Mouse (Mus musculus) monocyte, adult 2 months (primary cell): ENCODE results near the gene Elovl7.

Experiments
- DNase-seq, 2 experiments: peaks; one replicate each; pipeline ENCODE4 v3.0.0; 2022; ENCODE audit warnings: low spot score in 2 of 2, low read depth in 1 of 2

The Elovl7 gene

DNA sequence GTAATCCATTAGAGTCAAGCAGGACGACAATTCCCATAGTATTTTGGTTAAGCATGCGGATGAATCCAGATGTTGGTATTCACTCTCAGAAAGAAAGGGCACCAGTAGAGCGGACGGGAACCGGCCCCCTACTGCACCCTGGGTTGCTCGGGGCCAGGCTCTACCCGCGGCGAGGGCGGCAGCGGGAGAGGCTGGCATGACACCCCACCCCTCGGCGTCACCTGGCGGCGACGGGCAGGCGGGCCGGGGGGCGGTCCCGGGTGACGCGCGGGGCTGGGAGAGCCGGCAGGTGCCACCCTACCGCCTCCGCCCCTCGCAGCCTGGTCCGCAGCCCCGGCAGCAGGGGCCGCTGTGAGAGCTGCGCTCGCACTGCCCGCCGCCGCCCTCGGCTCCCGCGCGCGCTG lies at the start of gene Elovl7:
Gene Elovl7 (plus strand): TSS at position 324 of the 404 bp plus-strand sequence.
- peak in 1 of 2 experiments; percentile 8 for DNase-seq

GRCm38 (mm10) chr13:108164621-108165020 lies 49.6 kb upstream of the Elovl7 start:
- DNase-seq, result no peak

GRCm38 (mm10) chr13:108170002-108170401 lies 44.2 kb upstream of the Elovl7 start:
- DNase-seq, result no peak

- DNase-seq, result no peak
These were observed 43.7 kb upstream of the Elovl7 start for GRCm38 (mm10) chr13:108170511-108170910.

- no peak for DNase-seq
These were observed 34.6 kb upstream of the Elovl7 start for GRCm38 (mm10) chr13:108179618-108180017.

DNA sequence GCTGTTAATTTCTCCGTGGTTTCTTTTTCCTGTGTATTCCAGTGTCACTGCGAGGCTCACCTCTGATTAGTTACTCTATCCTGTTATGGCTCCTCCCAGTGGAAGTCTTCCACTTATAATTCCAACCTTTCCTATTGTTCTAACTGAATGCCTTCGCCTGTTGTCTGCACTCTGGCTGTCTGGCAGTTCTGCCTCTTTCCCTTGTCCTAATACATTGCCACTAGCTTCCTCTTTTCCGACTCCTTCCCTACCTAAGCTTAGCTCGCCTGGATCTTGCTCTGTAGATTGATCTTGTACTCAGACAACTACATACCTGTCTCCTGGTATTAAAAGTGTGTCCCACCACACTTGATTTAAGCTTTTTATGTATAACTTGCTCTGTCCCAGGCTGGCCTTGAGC lies 33.4 kb upstream of the Elovl7 start:
- DNase-seq, result no peak

DNA sequence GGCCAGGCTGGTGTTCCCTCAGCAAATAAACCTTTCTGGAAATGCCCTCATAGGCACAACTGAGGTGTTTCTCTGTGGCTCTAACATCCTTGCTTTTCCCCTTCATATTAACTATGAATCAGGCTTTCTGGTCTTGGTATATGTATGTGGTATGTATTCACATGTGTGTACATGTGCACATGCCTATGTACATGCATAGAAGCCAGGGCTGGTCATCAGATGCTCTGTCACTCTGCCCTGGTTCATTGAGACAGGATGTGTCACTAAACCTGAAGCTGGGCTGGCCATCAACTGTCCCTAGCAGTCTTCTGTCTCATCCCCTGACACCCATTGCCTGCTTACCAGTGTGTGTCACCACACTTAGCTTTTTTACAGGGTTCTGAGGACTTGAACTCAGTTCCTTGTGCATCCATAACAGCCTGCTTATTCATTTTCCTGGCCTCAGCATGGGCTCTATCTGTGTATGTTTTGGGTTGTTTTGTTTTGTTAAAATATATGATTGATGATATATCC lies 29.4 kb upstream of the Elovl7 start:
- no peak for DNase-seq

DNA sequence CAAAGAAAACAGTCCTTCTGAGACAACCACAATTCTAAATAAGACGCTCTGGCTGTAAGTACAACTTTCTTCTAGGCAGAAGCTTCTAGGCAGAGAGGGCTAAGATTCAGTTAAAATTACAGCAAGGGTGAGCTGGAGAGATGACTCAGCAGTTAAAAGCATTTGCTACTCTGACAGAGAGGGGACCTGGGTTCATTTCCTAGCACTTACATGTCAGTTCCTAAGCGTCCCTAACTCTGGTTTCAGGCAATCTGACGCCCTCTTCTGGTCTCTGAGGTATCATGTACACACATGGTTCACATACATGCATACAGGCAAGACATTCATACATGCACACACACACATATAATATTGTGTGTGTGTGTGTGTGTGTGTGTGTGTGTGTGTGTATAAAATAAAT lies 28.7 kb upstream of the Elovl7 start:
- no peak for DNase-seq

DNA sequence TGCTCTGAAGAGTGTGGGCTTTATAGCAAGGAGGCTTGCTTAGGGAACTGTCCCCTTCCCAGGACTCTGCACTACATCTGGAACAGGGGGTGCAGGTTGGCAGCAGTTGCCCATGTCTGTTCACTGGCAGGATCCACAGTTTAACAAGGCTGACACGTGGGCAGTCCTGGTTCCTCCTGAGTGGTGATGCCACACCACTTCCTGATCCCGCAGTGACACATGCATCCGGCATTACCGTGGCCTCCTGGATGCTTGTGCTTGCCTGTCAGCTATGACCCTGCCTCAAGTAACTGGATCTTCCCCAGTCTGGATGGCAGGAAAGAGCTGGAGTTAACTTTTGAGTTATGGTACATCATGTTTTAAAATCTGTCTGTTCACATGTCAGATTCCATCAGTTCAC lies 26.2 kb upstream of the Elovl7 start:
- DNase-seq, result no peak

DNA sequence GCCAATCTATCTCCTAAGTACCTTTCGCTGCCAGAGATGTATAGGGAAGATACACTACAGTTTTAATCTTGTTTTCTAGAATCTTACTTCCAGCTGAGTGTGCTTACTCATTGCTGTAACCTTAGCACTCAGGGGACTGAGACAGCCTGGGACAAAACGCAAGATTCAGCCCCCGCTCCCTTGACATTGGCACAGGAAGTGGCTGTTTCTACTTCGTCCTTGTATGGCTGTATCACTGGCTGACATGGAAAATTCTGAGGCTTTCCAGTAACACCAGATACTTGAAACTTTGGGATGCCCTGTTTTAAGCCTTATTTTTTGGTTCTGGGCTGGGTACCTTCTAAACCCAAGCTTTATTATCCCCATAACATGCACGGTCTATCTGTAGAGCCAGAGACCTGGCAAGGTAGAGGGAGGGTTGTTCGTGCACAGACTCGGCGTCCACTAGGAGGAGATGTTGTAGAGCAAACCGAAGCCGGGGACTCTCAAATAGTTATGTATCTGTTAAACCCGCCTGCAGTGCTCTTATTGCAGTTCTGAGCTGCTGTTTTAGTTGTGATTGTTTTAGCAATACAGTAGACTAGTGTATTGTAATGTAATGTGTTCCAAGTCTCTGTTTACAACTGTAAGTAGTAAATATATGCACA lies 23.0 kb upstream of the Elovl7 start:
- no peak for DNase-seq

DNA sequence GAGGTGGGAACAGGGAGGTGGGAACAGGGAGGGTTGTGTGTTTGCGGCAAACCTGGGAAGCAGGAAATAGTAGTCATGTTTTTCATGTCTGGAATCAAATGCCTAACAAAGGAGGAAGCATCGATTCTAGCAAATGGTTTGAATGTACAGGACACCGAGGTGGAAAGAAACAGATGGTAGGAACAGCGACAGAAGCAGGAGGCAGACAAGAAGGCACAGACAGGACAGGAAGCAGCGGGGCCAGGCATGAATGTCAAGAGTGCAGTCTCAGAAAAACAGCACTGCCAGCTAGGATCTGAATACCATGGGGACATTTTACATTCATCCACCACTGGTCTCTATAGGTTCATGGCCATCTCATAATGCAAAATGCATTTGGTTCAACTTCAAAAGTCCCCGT lies 18.7 kb upstream of the Elovl7 start:
- DNase-seq, result no peak

DNA sequence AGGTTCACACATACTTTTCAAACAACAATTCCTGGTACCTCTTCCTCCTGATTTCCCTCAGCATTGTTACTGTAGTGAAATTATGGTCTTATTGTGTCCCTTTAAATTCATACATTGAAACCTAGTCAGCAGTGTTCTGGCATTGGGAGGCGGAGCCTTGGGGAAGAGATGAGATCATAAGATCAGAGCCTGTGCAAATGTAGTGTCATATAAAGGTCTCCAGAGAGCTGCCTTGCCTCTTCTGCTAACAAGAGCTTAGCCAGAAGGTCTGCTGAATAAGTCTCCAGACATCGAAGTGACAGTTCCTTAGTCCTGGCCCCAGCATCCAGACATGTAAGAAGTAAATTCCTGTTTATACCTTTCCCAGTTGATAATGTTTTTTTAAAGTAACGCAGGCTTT lies 9.3 kb upstream of the Elovl7 start:
- DNase-seq, result no peak

DNA sequence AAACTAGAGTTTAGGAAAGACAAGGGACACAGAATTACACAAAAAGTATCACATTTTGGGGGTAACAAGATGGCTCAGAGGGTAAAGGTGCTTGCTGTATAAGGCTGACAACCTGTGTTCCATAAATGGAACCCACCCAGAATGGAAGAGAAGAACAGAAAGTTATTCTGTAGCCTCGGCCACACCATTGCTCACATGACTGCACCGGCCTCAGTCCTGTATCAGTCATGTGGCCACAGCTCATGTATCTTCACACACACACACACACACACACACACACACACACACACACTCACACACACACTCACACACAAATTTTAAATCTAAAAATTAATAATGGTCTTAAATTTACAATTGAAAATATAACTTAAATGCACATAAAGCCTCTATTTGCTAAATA lies 6.8 kb upstream of the Elovl7 start:
- DNase-seq, result no peak

DNA sequence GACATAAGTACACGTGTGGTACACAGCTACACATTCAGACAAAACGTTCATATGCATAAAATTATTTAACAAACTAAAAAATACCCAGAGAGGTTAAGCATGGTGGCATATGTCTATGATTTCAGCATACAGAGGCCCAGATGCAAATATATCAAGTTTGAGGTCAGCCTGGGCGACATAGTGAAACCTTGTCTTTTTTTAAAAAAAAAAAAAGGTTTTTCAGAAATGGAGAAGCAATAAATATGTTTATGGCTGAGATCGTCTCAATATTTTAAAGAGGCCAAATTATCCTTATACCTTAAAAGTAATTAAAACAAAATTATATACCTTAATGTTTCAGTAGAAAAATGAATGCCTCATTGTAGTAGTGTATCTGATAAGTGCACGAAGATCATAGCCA lies 6.1 kb upstream of the Elovl7 start:
- no peak for DNase-seq

- no peak for DNase-seq
These were observed 3.2 kb upstream of the Elovl7 start for GRCm38 (mm10) chr13:108210960-108211359.

GRCm38 (mm10) chr13:108212397-108213018 lies 1.7 kb upstream of the Elovl7 start:
- DNase-seq, result no peak

DNA sequence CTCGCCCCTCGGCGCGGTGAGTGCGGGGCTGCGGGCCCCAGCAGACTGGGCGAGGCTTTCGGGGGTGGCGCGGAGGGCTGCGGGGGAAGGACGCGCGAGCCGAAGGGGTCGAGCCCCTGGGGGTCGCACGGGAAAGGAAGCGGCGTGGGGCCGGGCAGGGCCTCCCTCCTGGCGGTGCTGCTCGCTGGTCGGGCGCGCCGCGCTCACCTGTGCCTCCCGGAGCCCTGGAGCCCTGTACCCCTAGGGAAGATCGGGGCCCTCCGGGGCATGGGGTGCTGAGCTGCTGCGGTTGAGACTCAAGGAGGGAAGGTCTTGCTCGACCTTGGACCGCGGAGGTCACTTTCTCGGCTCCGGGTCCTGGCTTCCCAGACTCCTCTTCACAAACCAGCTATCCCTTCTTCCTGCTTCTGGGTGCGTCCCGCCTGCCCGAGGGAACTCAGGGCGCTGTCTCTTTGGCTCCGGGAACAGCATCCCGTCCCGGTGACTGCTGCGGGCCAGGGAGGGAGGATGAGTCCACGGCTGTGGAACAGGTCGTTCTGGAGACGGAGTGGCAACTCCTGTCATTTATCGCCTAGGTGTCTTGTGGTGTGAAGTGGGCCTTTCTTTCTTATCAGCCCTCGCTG lies 392 bp downstream of the Elovl7 start:
- no peak for DNase-seq

GRCm38 (mm10) chr13:108215231-108215780 lies 1.1 kb downstream of the Elovl7 start:
- DNase-seq, result no peak

DNA sequence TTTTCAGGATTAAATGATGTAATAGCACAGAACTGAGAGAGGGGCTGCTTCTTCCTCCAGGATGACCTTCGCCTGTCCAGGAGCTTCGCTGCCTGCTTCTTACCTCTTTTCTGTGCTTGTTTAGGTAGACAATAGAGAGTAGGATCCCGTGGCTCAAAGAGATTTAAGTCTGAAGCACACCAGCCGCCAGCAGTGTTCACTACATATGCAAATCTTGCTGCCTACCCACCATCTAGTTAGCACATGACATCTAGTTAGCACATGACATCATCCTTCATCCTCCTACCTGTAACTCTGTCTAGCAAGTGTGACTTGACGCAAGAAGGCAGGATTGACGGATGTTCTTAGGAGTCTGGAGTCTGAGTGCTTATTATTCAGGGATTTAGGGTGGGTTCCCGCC lies 5.6 kb downstream of the Elovl7 start:
- no peak for DNase-seq

GRCm38 (mm10) chr13:108229191-108229590 lies 15.0 kb downstream of the Elovl7 start:
- no peak for DNase-seq

- no peak for DNase-seq
These were observed 15.6 kb downstream of the Elovl7 start for GRCm38 (mm10) chr13:108229634-108230330.

GRCm38 (mm10) chr13:108240012-108240411 lies 25.8 kb downstream of the Elovl7 start:
- DNase-seq, result no peak
